Mouse (Mus musculus): ENCODE data around the gene Zdhhc1. TPM values are rescaled to one million over a fixed set of nuclear protein-coding genes. Genes with fewer than 3 reads are reported as not detected.

Gene Zdhhc1
- total and polyA plus RNA-seq, 2 experiments from 2014 or later = 19.1 to 56.2 TPM

GRCm38 (mm10) chr8:105476628-105477413 lies 19.9 kb downstream of the Zdhhc1 start:
- H3K4me3 ChIP-seq (ENCODE audit: low read depth, low read length) = no peak overlapping the region
- H3K4me1 ChIP-seq (ENCODE audit: control insufficient read depth, insufficient read depth) = peaks cover 18% of the 10 kb centered on the region
- H3K4me2 ChIP-seq (ENCODE audit: low read depth, low read length) = no peak overlapping the region
- TF ChIP-seq EP300 (IDR thresholded peaks at IDR 0.05; ENCODE audit: low read depth) (no peak), CTCF (IDR thresholded peaks at IDR 0.05; ENCODE audit: low read depth) (peak; percentile 85)
- H3K9ac ChIP-seq (replicated peaks; ENCODE audit: low read depth, low read length) = no peak overlapping the region
- H3K27ac ChIP-seq (ENCODE audit: low read depth) = no peak overlapping the region
- peaks cover 25% of the 10 kb centered on the region for H3K36me3 ChIP-seq (replicated peaks; ENCODE audit: control insufficient read depth, insufficient read depth, low read length)
- ATAC-seq (ENCODE audit: insufficient read depth, low read depth) (no peak), DNase-seq (ENCODE audit: low spot score) (peak; percentile 59)
- no peaks in the 10 kb centered on the region for H3K27me3 ChIP-seq (ENCODE audit: control insufficient read depth, insufficient read depth, low read length)
- H3K9me3 ChIP-seq (replicated peaks; ENCODE audit: control insufficient read depth, low read length) = no peaks in the 10 kb centered on the region
- 47% methylated on average over 25 of the region's 25 CpGs for WGBS

GRCm38 (mm10) chr8:105476161-105476560 lies 20.5 kb downstream of the Zdhhc1 start:
- Histone ChIP-seq H3K36me3 (replicated peaks; ENCODE audit: control insufficient read depth, insufficient read depth, low read length) (peaks cover 23% of the 10 kb centered on the region), H3K27ac (ENCODE audit: low read depth) (no peak overlapping the region), H3K4me2 (ENCODE audit: low read depth, low read length) (no peak overlapping the region), H3K4me1 (ENCODE audit: control insufficient read depth, insufficient read depth) (peaks cover 20% of the 10 kb centered on the region), H3K27me3 (ENCODE audit: control insufficient read depth, insufficient read depth, low read length) (no peaks in the 10 kb centered on the region), H3K9me3 (replicated peaks; ENCODE audit: control insufficient read depth, low read length) (no peaks in the 10 kb centered on the region), H3K4me3 (ENCODE audit: low read depth, low read length) (no peak overlapping the region), H3K9ac (replicated peaks; ENCODE audit: low read depth, low read length) (no peak overlapping the region)
- ATAC-seq (ENCODE audit: insufficient read depth, low read depth) = no peak
- no peak for DNase-seq (ENCODE audit: low spot score)
- WGBS = 95% methylated on average over 7 of the region's 7 CpGs
- TF ChIP-seq EP300 (IDR thresholded peaks at IDR 0.05; ENCODE audit: low read depth) (no peak), CTCF (IDR thresholded peaks at IDR 0.05; ENCODE audit: low read depth) (no peak)

GRCm38 (mm10) chr8:105475742-105476141 lies 21.0 kb downstream of the Zdhhc1 start:
- H3K4me1 ChIP-seq (ENCODE audit: control insufficient read depth, insufficient read depth) = peaks cover 20% of the 10 kb centered on the region
- 90% methylated on average over 8 of the region's 8 CpGs for WGBS

GRCm38 (mm10) chr8:105475254-105475653 lies 21.4 kb downstream of the Zdhhc1 start:
- H3K4me3 ChIP-seq (ENCODE audit: low read depth, low read length) = no peak overlapping the region
- H3K4me2 ChIP-seq (ENCODE audit: low read depth, low read length) = no peak overlapping the region
- H3K36me3 ChIP-seq (replicated peaks; ENCODE audit: control insufficient read depth, insufficient read depth, low read length) = peaks cover 22% of the 10 kb centered on the region
- peak overlapping the region; percentile 65; the same call in 1 of the 2 replicates for H3K27ac ChIP-seq (ENCODE audit: low read depth)
- peaks cover 24% of the 10 kb centered on the region for H3K4me1 ChIP-seq (ENCODE audit: control insufficient read depth, insufficient read depth)
- no peaks in the 10 kb centered on the region for H3K27me3 ChIP-seq (ENCODE audit: control insufficient read depth, insufficient read depth, low read length)
- no peaks in the 10 kb centered on the region for H3K9me3 ChIP-seq (replicated peaks; ENCODE audit: control insufficient read depth, low read length)
- 75% methylated on average over 4 of the region's 4 CpGs for WGBS
- TF ChIP-seq CTCF (IDR thresholded peaks at IDR 0.05; ENCODE audit: low read depth) (no peak), EP300 (IDR thresholded peaks at IDR 0.05; ENCODE audit: low read depth) (no peak)
- no peak overlapping the region for H3K9ac ChIP-seq (replicated peaks; ENCODE audit: low read depth, low read length)
- ATAC-seq (ENCODE audit: insufficient read depth, low read depth) (no peak), DNase-seq (ENCODE audit: low spot score) (no peak)

More at GRCm38 (mm10) chr8:105475742-105476141, 21.0 kb downstream of the Zdhhc1 start:
- ATAC-seq (ENCODE audit: insufficient read depth, low read depth) = no peak
- no peak overlapping the region for H3K27ac ChIP-seq (ENCODE audit: low read depth)
- peaks cover 23% of the 10 kb centered on the region for H3K36me3 ChIP-seq (replicated peaks; ENCODE audit: control insufficient read depth, insufficient read depth, low read length)
- TF ChIP-seq CTCF (IDR thresholded peaks at IDR 0.05; ENCODE audit: low read depth) (no peak), EP300 (IDR thresholded peaks at IDR 0.05; ENCODE audit: low read depth) (no peak)
- H3K9ac ChIP-seq (replicated peaks; ENCODE audit: low read depth, low read length) = no peak overlapping the region
- no peaks in the 10 kb centered on the region for H3K27me3 ChIP-seq (ENCODE audit: control insufficient read depth, insufficient read depth, low read length)
- no peak overlapping the region for H3K4me2 ChIP-seq (ENCODE audit: low read depth, low read length)
- no peaks in the 10 kb centered on the region for H3K9me3 ChIP-seq (replicated peaks; ENCODE audit: control insufficient read depth, low read length)
- DNase-seq (ENCODE audit: low spot score) = no peak
- no peak overlapping the region for H3K4me3 ChIP-seq (ENCODE audit: low read depth, low read length)

- Histone ChIP-seq H3K4me2 (ENCODE audit: low read depth, low read length) (peak overlapping the region; percentile 24; the same call in 1 of the 2 replicates), H3K27me3 (ENCODE audit: control insufficient read depth, insufficient read depth, low read length) (no peaks in the 10 kb centered on the region), H3K36me3 (replicated peaks; ENCODE audit: control insufficient read depth, insufficient read depth, low read length) (peaks cover 16% of the 10 kb centered on the region), H3K4me1 (ENCODE audit: control insufficient read depth, insufficient read depth) (peaks cover 25% of the 10 kb centered on the region), H3K9me3 (replicated peaks; ENCODE audit: control insufficient read depth, low read length) (no peaks in the 10 kb centered on the region), H3K27ac (ENCODE audit: low read depth) (peak overlapping the region; percentile 65), H3K9ac (replicated peaks; ENCODE audit: low read depth, low read length) (no peak overlapping the region; the same call in 1 of the 2 replicates), H3K4me3 (ENCODE audit: low read depth, low read length) (no peak overlapping the region)
- ATAC-seq (ENCODE audit: insufficient read depth, low read depth) (no peak), DNase-seq (ENCODE audit: low spot score) (no peak)
- no peak for TF ChIP-seq CTCF (IDR thresholded peaks at IDR 0.05; ENCODE audit: low read depth)
- no peak for TF ChIP-seq EP300 (IDR thresholded peaks at IDR 0.05; ENCODE audit: low read depth)
- 17% methylated on average over 5 of the region's 5 CpGs for WGBS
These were observed 22.0 kb downstream of the Zdhhc1 start for GRCm38 (mm10) chr8:105474680-105475079.
